In genomic region chr13:100724051-100724754, GRCm38 (mm10) we compare ENCODE assay signal across 14 mouse cellular contexts. TPM values are rescaled to one million over a fixed set of nuclear protein-coding genes. Genes with fewer than 3 reads are reported as not detected.
A peak's percentile ranks its signal among the peaks of the same experiment; 100 is the strongest.
DNase-seq lines count a peak whose midpoint lies in the region; ATAC-seq lines count a peak whose summit lies in the region.
"Had no signal": no experiment of that assay in that cellular context is flagged by ENCODE, and none has a peak within 500 bp of the region (broad histone marks: within the 10 kb centered on the region; RNA-seq: fewer than 3 reads in every experiment).

No protein-coding gene starts in this region.

- DNase-seq in adrenal gland, postnatal 14 days, result peak; percentile 50
- no peak for DNase-seq in adrenal gland, adult (ENCODE audit: inconsistent age in 2 of 2, low spot score in 1 of 2)
- DNase-seq in hindbrain, embryonic 11.5 days (ENCODE audit: low spot score), result no peak
- DNase-seq in neural tube, embryonic 10.5 days (ENCODE audit: extremely low spot score, low spot score), result no peak
- DNase-seq in testis, postnatal 14 days (ENCODE audit: low spot score), result peak; percentile 70
- DNase-seq in liver, embryonic 11.5 days (ENCODE audit: low spot score), result no peak
- DNase-seq: adrenal gland, postnatal 25 days; cerebellum, adult 11 months had no signal

- peaks cover 20% of the 10 kb centered on the region for H3K4me1 ChIP-seq in hindbrain, embryonic 15.5 days (replicated peaks)
- H3K4me1 ChIP-seq in hindbrain, embryonic 11.5 days (replicated peaks; ENCODE audit: control insufficient read depth, insufficient read depth, low read length), result no peaks in the 10 kb centered on the region
- H3K4me1 ChIP-seq in neural tube, embryonic 15.5 days, result peaks cover 13% of the 10 kb centered on the region
- H3K4me1 ChIP-seq in liver, embryonic 11.5 days (replicated peaks; ENCODE audit: control insufficient read depth, insufficient read depth, low read length), result peaks cover 13% of the 10 kb centered on the region

- H3K36me3 ChIP-seq in hindbrain, embryonic 15.5 days, result peaks cover 42% of the 10 kb centered on the region
- H3K36me3 ChIP-seq in hindbrain, embryonic 11.5 days (ENCODE audit: control insufficient read depth, insufficient read depth, low read length), result peaks cover 2% of the 10 kb centered on the region; the same call in 1 of the 2 replicates
- H3K36me3 ChIP-seq in neural tube, embryonic 15.5 days, result peaks cover 35% of the 10 kb centered on the region
- H3K36me3 ChIP-seq in liver, embryonic 11.5 days (ENCODE audit: control insufficient read depth, insufficient read depth, low read length), result peaks cover 16% of the 10 kb centered on the region

- H3K27ac ChIP-seq in hindbrain, embryonic 15.5 days (replicated peaks), result 0 out of 2 replicates have a peak overlapping the region, but pooled peaks have one; percentile 30
- H3K27ac ChIP-seq in hindbrain, embryonic 11.5 days (ENCODE audit: low read depth, low read length), result no peak overlapping the region
- no peak overlapping the region for H3K27ac ChIP-seq in neural tube, embryonic 15.5 days (replicated peaks)
- no peak overlapping the region for H3K27ac ChIP-seq in liver, embryonic 11.5 days (ENCODE audit: low read depth, low read length)
- H3K27ac ChIP-seq: macrophage had no signal

- peak; percentile 56; the same call in 1 of the 2 replicates for ATAC-seq in hindbrain, embryonic 15.5 days (ENCODE audit: low FRiP score, low read depth)
- ATAC-seq in hindbrain, embryonic 11.5 days (ENCODE audit: low FRiP score), result no peak
- ATAC-seq in neural tube, embryonic 15.5 days (ENCODE audit: low FRiP score), result peak; percentile 35; the same call in 1 of the 2 replicates
- no peak for ATAC-seq in liver, embryonic 11.5 days (replicated peaks; ENCODE audit: low FRiP score)
- ATAC-seq: intestine, postnatal 0 days had no signal

- no peak overlapping the region for H3K9ac ChIP-seq in hindbrain, embryonic 15.5 days
- H3K9ac ChIP-seq in hindbrain, embryonic 11.5 days (ENCODE audit: low read depth, low read length), result no peak overlapping the region
- no peak overlapping the region for H3K9ac ChIP-seq in neural tube, embryonic 15.5 days (replicated peaks)
- no peak overlapping the region for H3K9ac ChIP-seq in liver, embryonic 11.5 days (ENCODE audit: low read depth, low read length)

- no peaks in the 10 kb centered on the region for H3K27me3 ChIP-seq in hindbrain, embryonic 15.5 days
- H3K27me3 ChIP-seq in hindbrain, embryonic 11.5 days (ENCODE audit: control insufficient read depth, insufficient read depth, low read length), result no peaks in the 10 kb centered on the region
- no peaks in the 10 kb centered on the region for H3K27me3 ChIP-seq in neural tube, embryonic 15.5 days (replicated peaks)
- H3K27me3 ChIP-seq in liver, embryonic 11.5 days (replicated peaks; ENCODE audit: control insufficient read depth, insufficient read depth, low read length), result no peaks in the 10 kb centered on the region
- H3K27me3 ChIP-seq: heart, embryonic 13.5 days; liver, embryonic 12.5 days had no signal

- H3K4me3 ChIP-seq in hindbrain, embryonic 15.5 days, result no peak overlapping the region
- no peak overlapping the region for H3K4me3 ChIP-seq in hindbrain, embryonic 11.5 days (ENCODE audit: low read depth, low read length)
- no peak overlapping the region for H3K4me3 ChIP-seq in neural tube, embryonic 15.5 days (replicated peaks)
- H3K4me3 ChIP-seq in liver, embryonic 11.5 days (ENCODE audit: low read depth, low read length), result no peak overlapping the region
- H3K4me3 ChIP-seq: heart, embryonic 13.5 days; liver, embryonic 12.5 days had no signal

- WGBS in hindbrain, embryonic 15.5 days, result 58% methylated on average over 7 of the region's 7 CpGs
- 84% methylated on average over 7 of the region's 7 CpGs for WGBS in hindbrain, embryonic 11.5 days
- WGBS in neural tube, embryonic 15.5 days, result 75% methylated on average over 7 of the region's 7 CpGs
- WGBS in liver, embryonic 11.5 days, result 92% methylated on average over 7 of the region's 7 CpGs

- no peak overlapping the region for H3K4me2 ChIP-seq in hindbrain, embryonic 15.5 days
- H3K4me2 ChIP-seq in hindbrain, embryonic 11.5 days (replicated peaks; ENCODE audit: low read depth, low read length), result no peak overlapping the region
- no peak overlapping the region for H3K4me2 ChIP-seq in neural tube, embryonic 15.5 days
- no peak overlapping the region for H3K4me2 ChIP-seq in liver, embryonic 11.5 days

- H3K9me3 ChIP-seq in hindbrain, embryonic 15.5 days, result no peaks in the 10 kb centered on the region
- no peaks in the 10 kb centered on the region for H3K9me3 ChIP-seq in hindbrain, embryonic 11.5 days (ENCODE audit: control insufficient read depth, low read length)
- no peaks in the 10 kb centered on the region for H3K9me3 ChIP-seq in neural tube, embryonic 15.5 days (replicated peaks)
- H3K9me3 ChIP-seq in liver, embryonic 11.5 days (ENCODE audit: control insufficient read depth, low read length), result no peaks in the 10 kb centered on the region
- H3K9me3 ChIP-seq: heart, embryonic 13.5 days; liver, embryonic 12.5 days had no signal

RNA-seq across cellular contexts. Expression of gene Cdk7, which starts 6.5 kb away (rescaled TPM):
- 40.9 and 42.0 TPM in 2 replicates for total RNA-seq in adrenal gland, postnatal 14 days (2021)
- polyA plus RNA-seq in hindbrain, embryonic 15.5 days (2015; fragmentation: Nextera tagmentation; extraction: Ambion mirVana), result 38.9 and 39.8 TPM in 2 replicates
- polyA plus RNA-seq in hindbrain, embryonic 11.5 days (2014; fragmentation: Nextera tagmentation; extraction: Ambion mirVana), result 78.0 TPM in 2 replicates
- polyA plus RNA-seq in neural tube, embryonic 15.5 days (2015; fragmentation: Nextera tagmentation; extraction: Ambion mirVana), result 40.2 and 50.5 TPM in 2 replicates
- 92.0 and 97.2 TPM in 2 replicates for polyA plus RNA-seq in liver, embryonic 11.5 days (2014; fragmentation: Nextera tagmentation; extraction: Ambion mirVana)

RNA-seq across cellular contexts. Expression of gene Mrps36, which starts 20.3 kb away (rescaled TPM):
- 265 and 269 TPM in 2 replicates for total RNA-seq in adrenal gland, postnatal 14 days (2021)
- polyA plus RNA-seq in hindbrain, embryonic 15.5 days (2015; fragmentation: Nextera tagmentation; extraction: Ambion mirVana), result 144 and 150 TPM in 2 replicates
- 135 and 139 TPM in 2 replicates for polyA plus RNA-seq in hindbrain, embryonic 11.5 days (2014; fragmentation: Nextera tagmentation; extraction: Ambion mirVana)
- polyA plus RNA-seq in neural tube, embryonic 15.5 days (2015; fragmentation: Nextera tagmentation; extraction: Ambion mirVana), result 164 and 168 TPM in 2 replicates
- 238 and 241 TPM in 2 replicates for polyA plus RNA-seq in liver, embryonic 11.5 days (2014; fragmentation: Nextera tagmentation; extraction: Ambion mirVana)

RNA-seq across cellular contexts. Expression of gene Cenph, which starts 51.5 kb away (rescaled TPM):
- total RNA-seq in adrenal gland, postnatal 14 days (2021), result 3.0 and 3.6 TPM in 2 replicates
- polyA plus RNA-seq in hindbrain, embryonic 15.5 days (2015; fragmentation: Nextera tagmentation; extraction: Ambion mirVana), result 8.5 and 9.1 TPM in 2 replicates
- 46.6 and 48.0 TPM in 2 replicates for polyA plus RNA-seq in hindbrain, embryonic 11.5 days (2014; fragmentation: Nextera tagmentation; extraction: Ambion mirVana)
- polyA plus RNA-seq in neural tube, embryonic 15.5 days (2015; fragmentation: Nextera tagmentation; extraction: Ambion mirVana), result 5.9 and 11.2 TPM in 2 replicates
- polyA plus RNA-seq in liver, embryonic 11.5 days (2014; fragmentation: Nextera tagmentation; extraction: Ambion mirVana), result 73.0 and 77.5 TPM in 2 replicates

RNA-seq across cellular contexts. Expression of gene Ccdc125, which starts 54.7 kb away (rescaled TPM):
- total RNA-seq in adrenal gland, postnatal 14 days (2021), result 2.1 and 3.0 TPM in 2 replicates
- polyA plus RNA-seq in hindbrain, embryonic 15.5 days (2015; fragmentation: Nextera tagmentation; extraction: Ambion mirVana), result 1.4 and 2.2 TPM in 2 replicates
- 2.6 and 2.7 TPM in 2 replicates for polyA plus RNA-seq in hindbrain, embryonic 11.5 days (2014; fragmentation: Nextera tagmentation; extraction: Ambion mirVana)
- 1.5 and 3.7 TPM in 2 replicates for polyA plus RNA-seq in neural tube, embryonic 15.5 days (2015; fragmentation: Nextera tagmentation; extraction: Ambion mirVana)
- polyA plus RNA-seq in liver, embryonic 11.5 days (2014; fragmentation: Nextera tagmentation; extraction: Ambion mirVana), result 8.1 and 8.8 TPM in 2 replicates

Comparison
In these comparisons a context has a peak if more than half of its experiments do, and no peak if none do; other contexts are left out.
1. DNase-seq: peak in adrenal gland, postnatal 14 days (single experiment) and testis, postnatal 14 days (single experiment); none in adrenal gland, adult (0 of 2), hindbrain, embryonic 11.5 days (single experiment), neural tube, embryonic 10.5 days (single experiment) and liver, embryonic 11.5 days (single experiment).
2. ATAC-seq: peak in hindbrain, embryonic 15.5 days (single experiment) and neural tube, embryonic 15.5 days (single experiment); none in hindbrain, embryonic 11.5 days (single experiment) and liver, embryonic 11.5 days (single experiment).